Mouse (Mus musculus): ENCODE measurements around the gene Sytl3.

Gene Sytl3

DNA sequence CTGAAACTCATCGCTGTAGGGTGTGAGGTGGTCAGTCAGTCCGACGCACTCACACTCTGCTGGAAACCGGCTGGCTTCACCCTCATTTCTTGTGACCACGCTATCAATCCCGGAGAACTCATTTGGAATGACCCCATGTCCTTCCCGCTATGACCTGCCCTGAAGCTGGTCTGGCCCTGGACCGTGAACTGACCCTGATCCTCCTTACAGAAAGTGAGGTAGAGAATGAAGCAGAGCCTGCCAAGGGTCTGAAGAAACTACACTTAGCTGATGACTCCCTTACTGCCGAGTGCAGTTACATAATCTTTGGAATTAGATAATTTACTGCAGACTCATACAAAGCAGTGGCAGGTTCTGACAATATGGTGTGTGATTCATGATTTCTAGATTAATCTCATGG is 96.3 kb downstream of the Sytl3 start:
- DNase-seq (ENCODE audit: low spot score) = no peak

DNA sequence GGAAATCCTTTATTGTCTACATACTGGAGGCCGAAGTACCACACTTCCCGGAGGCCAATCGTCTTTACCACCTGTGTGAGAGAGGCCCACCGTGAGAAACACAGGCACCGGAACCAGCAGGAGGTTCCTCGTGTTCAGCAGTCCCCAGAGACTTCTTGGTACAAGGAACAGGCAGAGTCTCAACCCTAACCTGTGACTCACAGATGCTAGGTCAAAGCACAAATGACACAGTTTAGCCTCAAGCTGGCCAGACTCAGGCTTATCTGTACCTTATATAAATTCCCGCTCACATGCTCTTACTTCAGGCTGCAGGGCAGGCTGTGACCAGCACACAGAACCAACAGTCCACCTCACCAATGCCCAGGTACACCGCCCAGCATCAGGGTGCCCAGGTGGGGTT is 97.0 kb downstream of the Sytl3 start:
- no peak for DNase-seq (ENCODE audit: low spot score)

DNA sequence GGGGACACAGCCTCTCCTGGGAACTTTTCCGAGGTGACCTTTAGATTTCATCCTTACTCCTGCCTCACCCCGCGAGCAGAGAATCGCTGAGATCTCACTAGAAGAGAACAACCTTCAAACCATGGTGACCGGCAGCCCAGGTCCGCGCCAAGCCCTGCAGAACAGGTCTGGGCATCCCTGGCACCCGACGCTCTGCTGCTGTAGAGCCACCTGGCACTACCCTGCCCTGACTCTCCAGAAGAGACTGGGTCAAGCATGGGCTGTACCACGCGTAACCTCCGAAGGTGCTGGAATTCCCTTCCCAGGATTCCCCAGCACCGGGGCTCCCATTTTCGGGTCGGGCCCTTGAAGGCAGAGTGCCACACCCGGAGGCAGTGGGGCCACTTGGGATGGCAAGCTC is 99.0 kb downstream of the Sytl3 start:
- DNase-seq (ENCODE audit: low spot score) = no peak

DNA sequence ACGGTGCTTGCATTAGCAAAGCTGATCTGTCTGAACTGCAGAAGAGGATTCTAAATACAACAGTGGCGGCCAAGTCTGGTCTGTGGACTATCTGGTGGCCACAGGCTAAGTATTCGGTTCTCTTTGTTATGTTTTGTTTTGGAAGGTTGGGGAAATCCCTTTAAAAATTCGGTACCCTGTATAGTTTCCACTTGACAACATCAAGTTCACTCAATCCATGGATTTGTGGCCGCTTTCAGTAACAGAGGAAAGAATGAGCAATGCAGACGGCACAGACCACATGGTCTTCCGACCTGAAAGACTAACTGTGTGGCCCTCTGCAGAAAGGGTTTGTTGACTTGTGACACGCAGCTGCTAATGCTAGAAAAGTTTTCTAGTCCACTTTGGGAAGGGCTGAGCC is 100.0 kb downstream of the Sytl3 start:
- no peak for DNase-seq (ENCODE audit: low spot score)

DNA sequence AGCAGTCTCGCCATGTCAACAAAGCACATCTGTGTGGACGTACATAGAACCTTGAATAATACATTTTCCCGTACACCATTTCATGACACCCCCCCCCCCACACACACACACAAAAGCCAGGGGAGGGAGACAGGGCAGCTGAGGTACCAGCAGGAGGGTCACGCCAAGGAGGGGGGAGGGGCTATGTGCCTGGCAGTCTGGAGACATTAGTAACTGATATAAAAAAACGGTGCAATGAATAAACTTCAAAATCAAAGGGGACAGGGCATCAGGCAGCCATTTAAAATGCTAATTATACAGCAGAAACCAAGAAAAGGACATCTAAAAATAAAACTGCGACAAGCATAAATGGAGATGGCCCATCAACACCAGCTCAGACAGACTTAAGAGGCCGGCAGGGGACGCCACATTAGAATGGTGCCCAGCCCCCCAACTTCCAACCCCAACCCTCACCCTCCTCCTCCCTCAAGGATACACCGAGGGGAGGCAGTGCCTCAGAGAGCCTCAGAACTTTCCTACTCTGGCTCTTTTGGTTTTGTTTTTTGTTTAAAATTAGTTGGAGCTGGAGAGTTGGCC is 100.9 kb downstream of the Sytl3 start:
- DNase-seq (ENCODE audit: low spot score) = no peak

DNA sequence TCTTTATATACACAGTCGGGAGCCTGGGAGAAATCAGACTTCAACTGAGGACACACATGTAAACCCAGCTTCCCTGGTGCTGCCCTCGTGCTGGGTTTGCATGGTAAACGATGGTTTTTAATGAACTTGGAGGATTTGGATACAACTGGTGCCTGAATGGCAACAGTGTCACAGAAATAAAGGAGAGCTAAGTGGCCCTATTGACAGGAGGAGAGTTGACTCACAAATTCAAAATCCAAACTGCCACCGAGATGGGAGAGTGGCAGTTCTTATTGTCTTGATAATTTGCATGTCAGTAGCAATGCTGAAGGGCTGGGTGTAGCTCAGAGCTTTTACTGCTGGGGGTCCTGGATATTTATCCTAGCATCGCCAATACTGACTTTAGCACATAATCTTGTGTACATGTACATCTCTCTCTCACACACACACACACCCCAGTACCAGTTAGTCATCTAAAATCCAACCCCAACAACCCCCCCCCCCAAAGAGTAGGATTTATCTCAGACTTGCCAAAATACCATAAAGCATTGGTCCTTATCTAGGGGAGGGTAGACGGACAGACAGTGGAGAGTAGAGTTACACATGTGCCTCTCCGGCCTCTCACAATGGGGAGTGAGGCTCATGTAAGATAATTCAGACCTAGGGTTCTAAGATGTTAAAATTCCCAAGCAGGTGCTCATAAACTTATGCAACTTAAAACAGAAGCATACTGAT is 104.8 kb downstream of the Sytl3 start:
- DNase-seq (ENCODE audit: low spot score) = no peak

DNA sequence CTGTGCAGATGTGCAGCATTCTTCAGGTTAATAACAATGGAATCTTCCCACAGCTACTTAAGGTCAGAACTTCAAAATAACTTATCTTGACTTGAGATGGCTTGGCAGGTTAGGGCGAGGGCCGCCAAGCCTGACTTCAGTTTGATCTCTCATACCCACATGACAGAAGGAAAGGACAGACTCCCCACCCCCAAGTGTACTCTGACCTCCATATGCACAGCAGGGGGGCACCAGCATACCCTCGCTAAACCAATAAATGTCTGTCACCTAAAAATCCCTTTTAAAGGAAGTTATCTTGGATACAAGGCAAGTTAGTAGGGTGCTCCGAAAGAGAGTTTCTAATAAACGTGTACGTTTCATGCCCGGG is 105.3 kb downstream of the Sytl3 start:
- no peak for DNase-seq (ENCODE audit: low spot score)

DNA sequence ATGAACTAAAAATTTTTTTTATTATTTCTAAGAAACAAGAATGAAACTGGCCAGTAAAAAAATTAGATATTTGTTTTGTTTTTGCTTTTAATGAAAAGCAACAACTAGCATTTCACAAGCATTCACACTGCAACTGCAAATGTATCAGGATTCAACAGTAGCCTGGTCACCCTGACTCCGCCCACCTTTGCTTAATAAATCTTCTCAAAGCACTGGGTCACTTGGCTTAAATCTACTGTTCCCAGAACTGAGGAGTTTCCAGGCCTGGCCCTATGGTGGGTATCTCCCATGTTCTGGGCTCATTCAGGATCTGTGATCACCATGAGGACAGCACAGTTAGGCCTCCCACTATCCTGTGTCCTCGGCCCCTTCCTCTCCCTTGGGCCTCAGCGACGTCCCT is 105.8 kb downstream of the Sytl3 start:
- DNase-seq (ENCODE audit: low spot score) = no peak

DNA sequence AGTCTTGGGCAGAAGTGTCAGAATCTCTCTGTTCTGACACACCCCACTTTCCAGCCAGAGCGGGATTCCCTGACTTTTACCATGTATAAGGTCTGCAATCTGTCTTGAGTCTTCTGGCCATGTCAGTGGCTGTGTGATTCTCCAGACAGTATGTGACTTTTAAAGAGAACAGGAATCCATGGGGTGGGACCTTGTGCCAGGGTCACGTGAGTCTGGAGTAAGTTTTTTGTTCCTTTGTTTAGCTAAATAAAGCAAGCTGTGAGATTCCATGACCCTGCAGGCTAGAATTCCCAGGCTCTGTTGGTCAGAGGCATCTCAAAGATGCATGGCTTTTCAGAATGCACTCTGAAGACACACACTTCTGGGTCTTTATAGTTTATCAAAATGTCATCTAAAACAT is 107.0 kb downstream of the Sytl3 start:
- no peak for DNase-seq (ENCODE audit: low spot score)

DNA sequence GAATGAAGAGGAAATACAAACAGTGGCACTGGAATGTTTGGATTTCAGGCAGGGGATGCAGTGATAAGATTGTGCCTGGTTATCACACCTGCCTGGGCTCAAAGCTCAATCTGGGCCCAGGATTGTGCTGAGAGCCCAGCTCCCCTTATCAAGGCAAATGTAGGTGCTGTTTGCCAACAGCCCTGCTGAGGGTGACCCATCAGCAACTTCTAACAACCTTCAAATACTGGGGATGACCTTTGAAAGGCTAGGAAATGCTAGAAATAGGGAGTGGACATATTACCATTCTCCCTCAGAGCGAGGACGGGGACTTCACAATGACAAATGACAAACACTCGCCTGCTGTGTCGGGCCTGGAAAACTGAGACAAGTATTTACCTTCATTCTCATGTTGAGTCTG is 107.9 kb downstream of the Sytl3 start:
- DNase-seq (ENCODE audit: low spot score) = no peak

DNA sequence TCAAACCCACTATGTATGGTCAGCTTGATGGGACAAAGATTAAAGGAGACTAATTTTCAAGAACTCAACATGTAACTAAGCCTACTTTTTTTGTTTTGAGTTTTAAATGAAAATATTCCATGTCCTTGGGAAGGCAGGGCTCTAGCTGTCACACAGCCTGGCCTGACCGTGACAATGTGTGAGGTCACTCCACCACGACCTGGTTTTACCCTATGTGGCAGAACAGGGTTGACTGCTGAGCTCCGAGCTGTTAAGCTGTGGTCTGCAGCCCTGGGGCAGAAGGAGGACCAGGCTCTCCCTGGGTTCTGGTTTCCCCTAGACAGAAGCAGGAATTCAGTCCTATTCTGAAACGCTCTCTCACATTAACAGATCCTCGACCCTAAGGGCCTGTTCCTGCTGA is 108.9 kb downstream of the Sytl3 start:
- DNase-seq (ENCODE audit: low spot score) = no peak

DNA sequence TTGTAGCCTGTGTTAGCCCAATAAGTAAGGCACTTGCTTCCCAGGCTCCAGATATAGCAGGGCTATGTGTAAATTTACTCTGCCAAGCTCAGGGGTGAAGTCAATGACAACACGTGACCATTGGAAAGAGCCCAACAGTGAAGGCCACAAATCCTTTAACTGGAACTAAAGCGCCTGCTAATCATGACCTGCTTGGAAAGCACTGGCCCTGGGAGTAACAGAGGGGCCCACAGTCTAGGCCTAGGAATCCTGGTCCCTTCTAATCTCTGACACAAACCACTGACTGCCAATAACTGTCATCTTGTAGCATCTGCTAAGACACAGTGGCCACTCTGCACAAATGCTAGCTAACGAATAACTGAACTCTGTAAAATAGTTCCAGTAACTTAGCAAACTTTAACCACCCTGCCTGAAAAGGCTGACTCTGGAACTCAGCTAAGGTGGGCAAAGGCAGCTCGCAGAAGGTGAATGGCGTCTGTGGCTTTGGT is 109.5 kb downstream of the Sytl3 start:
- no peak for DNase-seq (ENCODE audit: low spot score)

DNA sequence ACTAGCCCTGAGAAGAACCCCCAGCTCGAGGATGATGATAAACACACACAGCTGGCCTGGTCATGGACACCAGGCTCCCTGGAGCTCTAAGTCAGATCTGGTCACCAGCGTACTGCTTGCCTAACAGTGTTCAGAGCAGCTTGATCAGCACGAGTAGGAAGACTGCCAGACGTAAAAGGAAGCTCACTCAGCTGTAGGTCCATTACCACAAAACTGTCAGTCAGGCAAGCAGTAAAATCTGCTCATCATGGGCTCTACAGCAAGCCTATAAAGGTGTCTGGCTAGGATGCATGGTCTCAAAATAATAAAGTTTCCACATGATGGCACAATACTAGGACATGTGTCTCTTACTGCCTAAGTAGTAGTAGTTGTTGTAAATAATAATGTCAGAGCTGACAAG is 110.7 kb downstream of the Sytl3 start:
- DNase-seq (ENCODE audit: low spot score) = no peak

DNA sequence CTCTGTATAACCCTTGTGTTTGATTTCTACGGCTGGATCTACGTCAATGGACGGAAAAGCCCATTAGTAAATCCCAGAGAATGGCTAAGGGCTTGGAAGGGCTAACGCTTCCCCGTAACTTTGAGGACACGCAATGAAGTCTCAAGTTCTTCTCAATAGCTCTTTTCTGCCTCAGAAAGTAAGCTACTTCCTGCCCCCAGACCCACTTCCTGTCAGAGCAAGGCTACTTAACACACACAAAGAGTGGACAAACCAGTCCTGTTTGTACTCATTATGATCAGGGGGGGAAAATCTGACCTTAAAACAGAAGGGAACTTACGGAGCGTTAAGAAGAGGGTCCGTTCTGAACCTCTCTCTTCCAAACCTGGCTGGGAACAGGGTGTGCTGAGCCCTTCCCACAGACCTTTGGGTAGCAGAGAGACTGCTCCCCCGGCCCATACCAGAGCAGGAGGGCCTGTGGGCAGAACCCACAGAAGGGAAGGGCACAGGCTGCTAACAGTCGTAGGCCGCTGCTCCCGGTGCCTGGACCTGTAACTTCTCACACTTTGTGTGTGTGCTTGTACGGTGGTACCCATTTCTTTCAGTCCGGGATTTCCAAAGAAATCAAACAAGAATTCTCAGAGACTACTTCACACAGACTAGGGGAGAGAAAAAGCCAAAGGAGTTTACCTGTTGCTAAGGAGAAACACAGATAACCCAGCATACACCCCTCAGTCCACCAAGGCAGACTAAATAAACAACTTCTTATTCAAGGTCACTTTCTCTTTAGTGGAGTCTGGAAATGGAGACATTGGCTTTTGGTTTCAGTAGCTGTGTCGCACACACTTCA is 113.0 kb downstream of the Sytl3 start:
- no peak for DNase-seq (ENCODE audit: low spot score)

DNA sequence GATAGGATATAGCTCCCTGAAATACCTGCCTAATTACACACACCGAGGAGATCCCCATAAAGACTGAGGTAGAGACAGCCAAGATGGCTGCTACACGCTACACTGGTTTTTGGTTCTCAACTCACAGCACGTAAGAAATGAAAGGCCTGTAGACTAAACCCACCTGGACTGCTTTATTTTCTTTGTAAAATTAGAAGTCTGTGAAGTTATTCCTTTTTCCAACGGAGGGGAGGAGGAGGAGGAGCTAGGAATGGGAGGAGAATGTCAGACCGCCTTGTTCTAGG is 113.5 kb downstream of the Sytl3 start:
- no peak for DNase-seq (ENCODE audit: low spot score)

DNA sequence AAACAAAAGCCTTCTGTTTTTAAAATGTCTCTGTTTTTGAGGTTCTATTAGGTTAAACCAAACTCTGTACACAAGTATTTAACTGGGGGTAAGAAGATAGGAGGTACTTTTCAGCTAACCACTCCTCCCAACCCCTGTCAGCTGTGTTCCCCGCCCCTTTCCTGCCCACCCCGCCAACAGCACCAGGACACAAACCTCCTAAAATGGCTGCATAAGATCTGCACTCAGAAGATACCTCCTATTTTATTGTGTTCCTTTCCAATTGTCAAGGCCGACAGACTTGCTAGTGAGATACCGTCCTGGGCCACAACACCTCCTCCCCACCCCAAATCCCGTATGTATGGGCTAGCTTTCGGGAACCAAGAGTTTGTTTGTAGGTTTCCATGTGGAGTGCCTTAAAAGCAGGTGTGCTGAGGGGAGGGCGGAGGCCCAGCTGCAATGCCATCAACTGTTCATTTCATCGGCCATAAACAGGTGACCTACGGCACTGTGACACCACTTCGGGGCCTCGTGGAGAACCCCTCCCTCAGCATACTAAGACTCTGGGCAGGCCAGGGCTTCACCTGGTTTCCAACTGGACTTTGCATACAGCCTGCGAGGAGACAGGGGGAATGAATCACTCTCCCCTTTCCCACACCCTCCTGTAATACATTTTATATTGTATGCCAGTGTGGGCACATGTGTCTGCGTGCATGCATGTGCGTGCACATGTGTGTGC is 114.5 kb downstream of the Sytl3 start:
- no peak for DNase-seq (ENCODE audit: low spot score)

DNA sequence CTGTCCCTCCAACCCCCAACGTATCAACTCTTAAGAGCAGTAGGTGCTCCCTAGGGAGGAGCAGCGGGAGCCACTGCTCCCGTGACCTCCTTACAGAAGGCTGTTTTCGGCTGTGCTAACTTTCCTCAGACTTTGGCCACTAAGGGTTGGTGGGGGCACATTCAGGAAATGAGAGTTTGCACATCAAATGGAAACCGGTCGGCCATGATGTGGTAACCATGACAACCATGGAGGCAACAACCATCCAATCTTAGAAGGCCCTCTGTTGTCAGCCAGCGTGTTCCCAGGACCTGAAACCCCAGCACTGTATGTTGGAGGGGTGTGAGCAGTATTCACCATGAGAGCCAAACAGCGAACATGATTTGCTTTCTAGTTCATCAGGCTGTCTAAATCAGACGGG is 116.3 kb downstream of the Sytl3 start:
- no peak for DNase-seq (ENCODE audit: low spot score)

DNA sequence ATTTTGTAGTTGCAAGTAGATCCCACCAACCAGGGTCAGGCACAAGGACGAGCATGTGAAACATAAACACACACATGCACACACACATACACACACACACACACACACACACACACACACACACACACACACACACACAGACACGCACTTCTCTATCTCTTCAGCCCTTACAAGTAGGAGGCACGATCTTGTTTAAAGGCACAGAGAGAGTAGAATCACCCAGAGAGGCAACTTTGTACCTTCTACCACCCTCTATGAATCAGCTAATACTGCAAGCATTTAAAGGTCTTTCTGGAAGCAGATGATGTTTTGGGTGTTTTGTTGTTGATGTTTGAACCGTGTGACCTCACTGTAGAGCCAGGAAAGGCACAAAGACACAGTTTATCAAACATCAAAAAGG is 116.8 kb downstream of the Sytl3 start:
- no peak for DNase-seq (ENCODE audit: low spot score)

DNA sequence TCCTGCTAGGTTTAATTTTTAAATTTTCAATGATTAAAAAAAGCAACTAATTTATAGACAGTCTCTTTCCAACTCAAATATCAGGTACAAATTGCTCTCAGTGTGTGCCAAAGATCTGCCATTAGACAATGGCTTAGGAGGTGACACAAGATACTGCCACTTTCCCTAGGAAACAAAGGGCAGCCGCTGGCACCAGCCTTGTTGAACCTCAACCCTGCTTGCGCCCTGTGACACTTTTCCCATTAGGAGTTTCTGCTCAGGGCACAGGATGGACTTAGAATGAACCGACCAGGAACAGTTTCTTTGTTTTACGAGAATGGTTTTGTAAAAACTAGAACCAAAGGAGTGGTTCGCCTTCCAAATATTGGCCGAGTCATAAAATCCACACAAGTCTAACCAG is 117.2 kb downstream of the Sytl3 start:
- DNase-seq (ENCODE audit: low spot score) = no peak

DNA sequence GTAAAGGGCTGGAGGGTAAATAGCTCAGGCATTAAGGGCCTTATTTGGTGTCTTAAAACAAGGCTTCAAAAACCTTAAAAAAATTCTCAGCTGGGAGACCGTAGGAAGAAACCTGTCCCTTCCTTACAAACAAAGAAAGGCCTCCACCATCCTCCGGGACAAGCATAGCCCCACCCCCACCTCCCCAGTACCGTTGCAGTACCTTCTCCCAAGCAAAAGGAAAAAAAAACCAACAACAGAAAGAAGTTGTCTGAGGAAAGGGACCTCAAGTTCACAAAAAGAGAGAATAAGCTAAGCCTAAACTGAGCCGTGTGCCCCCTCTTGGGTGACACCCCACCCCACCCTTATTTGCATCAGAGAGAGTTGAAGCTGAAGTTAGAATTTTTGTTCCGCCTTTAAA is 117.7 kb downstream of the Sytl3 start:
- DNase-seq (ENCODE audit: low spot score) = no peak

DNA sequence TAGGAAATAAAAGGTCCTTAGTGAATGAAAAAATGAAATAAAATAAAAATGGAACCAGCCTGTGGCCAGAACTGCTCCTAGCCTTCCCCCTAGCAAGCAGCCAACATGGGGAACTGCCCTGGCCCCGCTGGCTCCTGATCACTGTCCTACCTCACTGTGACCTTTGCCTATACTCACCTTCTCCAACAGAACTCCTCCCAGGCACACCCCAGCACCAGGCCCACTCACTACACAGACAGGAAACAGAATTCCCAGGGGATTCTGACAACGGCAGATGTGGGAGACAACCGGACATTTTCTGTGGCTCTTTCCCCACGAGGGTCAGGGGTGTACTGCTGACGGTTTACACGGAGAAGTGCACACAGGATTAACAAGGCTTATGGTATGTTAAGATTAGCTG is 118.2 kb downstream of the Sytl3 start:
- no peak for DNase-seq (ENCODE audit: low spot score)

DNA sequence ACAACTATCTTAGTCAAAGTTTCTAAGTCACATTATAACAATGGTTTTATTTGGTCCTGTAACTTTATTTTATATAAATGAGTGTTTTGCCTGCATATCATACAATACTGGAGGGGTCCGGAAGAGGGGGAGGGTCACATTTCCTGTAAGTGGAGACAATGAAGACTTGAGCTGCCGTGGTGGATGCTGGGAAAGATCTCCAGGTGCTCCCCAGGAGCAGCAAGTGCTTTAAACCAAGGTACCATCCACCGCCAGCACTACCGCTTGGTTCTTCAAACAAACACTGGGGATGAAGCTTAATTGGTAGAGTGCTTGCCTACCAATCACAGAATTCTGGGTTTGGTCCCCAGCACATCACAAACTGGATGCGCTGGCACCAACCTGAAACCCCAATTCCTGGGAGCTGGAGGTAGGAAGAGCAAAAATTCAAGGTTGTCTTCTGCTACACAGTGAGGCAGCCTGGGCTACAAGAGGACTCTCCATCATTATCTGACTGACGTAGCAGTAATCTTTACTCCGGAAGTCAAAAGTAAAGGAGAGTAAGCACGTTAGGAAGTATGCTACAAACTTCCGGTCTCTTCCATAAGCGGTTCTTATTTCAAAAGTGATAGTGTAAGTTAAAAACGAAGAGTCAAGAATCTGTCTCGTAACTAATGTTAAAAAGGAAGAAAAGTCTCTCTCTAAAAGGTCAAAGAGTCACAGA is 118.9 kb downstream of the Sytl3 start:
- no peak for DNase-seq (ENCODE audit: low spot score)

Data from spleen, adult 12 weeks (tissue).